Mouse (Mus musculus) forebrain, embryonic 15.5 days (tissue): ENCODE measurements at regions not wholly inside any gene's neighbourhood (a gene's known extent, or its start where the extent isn't known, plus 50 kb on each side); places are given as distances from the start of the nearest gene placed in this dataset. TPM values are rescaled to one million over a fixed set of nuclear protein-coding genes. Genes with fewer than 3 reads are reported as not detected.

ENCODE experiments used
- ATAC-seq: fragments of 200-750 bp; cut with Nextera tagmentation; replicated peaks from 2 replicates; pipeline ENCODE4 v1.8.0; 2017; ENCODE audit warnings: mild to moderate bottlenecking, moderate TSS enrichment, moderate library complexity
- H3K27ac ChIP-seq: fragments of 300-500 bp; sonication (generic); replicated peaks from 2 replicates; pipeline ENCODE4 v1.5.1; 2015; ENCODE audit warnings: mild to moderate bottlenecking, inconsistent platforms
- H3K27me3 ChIP-seq: fragments of 300-500 bp; sonication (generic); 2 replicates; pipeline ENCODE4 v1.6.1; 2015; ENCODE audit warnings: inconsistent platforms
- H3K36me3 ChIP-seq: fragments of 300-500 bp; sonication (generic); 2 replicates; pipeline ENCODE4 v1.6.1; 2015; ENCODE audit warnings: mild to moderate bottlenecking, inconsistent platforms
- H3K4me1 ChIP-seq: fragments of 300-500 bp; sonication (generic); 2 replicates; pipeline ENCODE4 v1.6.1; 2015; ENCODE audit warnings: inconsistent platforms
- H3K4me2 ChIP-seq: fragments of 300-500 bp; sonication (generic); replicated peaks from 2 replicates; pipeline ENCODE4 v1.6.1; 2015; ENCODE audit warnings: mild to moderate bottlenecking, inconsistent platforms
- H3K4me3 ChIP-seq: fragments of 300-500 bp; sonication (generic); 2 replicates; pipeline ENCODE4 v1.5.1; 2015; ENCODE audit warnings: mild to moderate bottlenecking, inconsistent platforms
- H3K9ac ChIP-seq: fragments of 300-500 bp; sonication (generic); replicated peaks from 2 replicates; pipeline ENCODE4 v1.6.1; 2015; ENCODE audit warnings: mild to moderate bottlenecking, inconsistent platforms
- H3K9me3 ChIP-seq: fragments of 300-500 bp; sonication (generic); 2 replicates; pipeline ENCODE4 v1.6.1; 2016; ENCODE audit warnings: inconsistent platforms
- WGBS: fragments of 180-500 bp; shearing (Covaris S2); methylation state at CpG from one replicate; pipeline ENCODE4 v1.1.7; 2015; ENCODE audit warnings: mixed read lengths; 5-methylcytosine and 5-hydroxymethylcytosine counted together
- microRNA-seq: library from miRNA; unstranded; fragments of <30 nt; microRNA quantifications from one replicate; pipeline ENCODE4, GENCODE M21; 2016

DNA sequence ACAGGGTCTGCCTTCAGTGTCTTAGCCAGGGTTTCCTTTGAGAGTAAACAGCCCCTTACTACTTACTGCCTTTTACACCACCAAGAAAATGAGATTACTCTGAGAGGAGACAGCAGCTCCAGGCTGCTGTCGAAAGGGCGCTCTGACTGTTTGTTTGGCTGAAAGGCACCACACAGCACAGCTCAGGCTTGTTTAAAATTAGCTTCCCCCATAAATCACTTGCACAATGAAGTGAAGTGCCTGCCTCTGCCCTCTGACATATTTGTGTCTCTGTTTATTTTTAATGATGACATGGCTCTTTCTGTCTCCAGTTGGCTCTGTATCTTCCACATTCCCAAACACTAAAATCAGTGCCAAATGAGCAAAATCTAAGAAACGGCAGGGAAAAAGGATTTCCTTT lies 601.5 kb downstream of the Gm826 start:
- H3K36me3 ChIP-seq: no peaks in the 10 kb centered on the region
- no peak overlapping the region for H3K27ac ChIP-seq
- H3K9me3 ChIP-seq: no peaks in the 10 kb centered on the region
- ATAC-seq: no peak
- H3K4me3 ChIP-seq: no peak overlapping the region
- 0 out of 2 replicates have a peak, but pooled peaks cover 3% of the 10 kb centered on the region for H3K4me1 ChIP-seq
- H3K27me3 ChIP-seq: no peaks in the 10 kb centered on the region
- 57% methylated on average over 3 of the region's 3 CpGs for WGBS
- H3K9ac ChIP-seq: no peak overlapping the region
- H3K4me2 ChIP-seq: no peak overlapping the region

DNA sequence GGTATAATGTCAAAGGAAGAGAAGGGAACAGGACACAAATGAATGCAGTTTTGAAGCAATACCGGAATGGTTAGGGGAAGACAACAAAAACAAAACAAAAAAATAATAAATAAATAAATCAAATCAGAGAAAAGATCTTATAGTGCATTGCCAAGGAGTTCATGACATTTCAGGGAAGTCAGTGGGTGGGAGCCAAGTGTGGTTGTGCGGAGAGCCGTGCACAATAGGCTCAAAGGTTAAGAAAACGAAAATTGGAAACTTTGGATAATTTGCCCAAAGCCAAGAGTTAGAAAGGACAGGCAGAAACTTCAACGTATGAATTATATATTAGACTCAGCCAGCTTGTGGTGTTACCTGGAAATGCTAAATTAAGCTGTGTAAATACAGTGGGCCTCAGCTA lies 599.4 kb downstream of the Gm826 start:
- Histone ChIP-seq H3K27me3 (no peaks in the 10 kb centered on the region), H3K4me1 (0 out of 2 replicates have a peak, but pooled peaks cover 3% of the 10 kb centered on the region), H3K4me3 (no peak overlapping the region), H3K36me3 (no peaks in the 10 kb centered on the region), H3K9me3 (no peaks in the 10 kb centered on the region), H3K4me2 (no peak overlapping the region), H3K27ac (no peak overlapping the region), H3K9ac (no peak overlapping the region)
- ATAC-seq: no peak
- WGBS: 81% methylated on average over 5 of the region's 5 CpGs

DNA sequence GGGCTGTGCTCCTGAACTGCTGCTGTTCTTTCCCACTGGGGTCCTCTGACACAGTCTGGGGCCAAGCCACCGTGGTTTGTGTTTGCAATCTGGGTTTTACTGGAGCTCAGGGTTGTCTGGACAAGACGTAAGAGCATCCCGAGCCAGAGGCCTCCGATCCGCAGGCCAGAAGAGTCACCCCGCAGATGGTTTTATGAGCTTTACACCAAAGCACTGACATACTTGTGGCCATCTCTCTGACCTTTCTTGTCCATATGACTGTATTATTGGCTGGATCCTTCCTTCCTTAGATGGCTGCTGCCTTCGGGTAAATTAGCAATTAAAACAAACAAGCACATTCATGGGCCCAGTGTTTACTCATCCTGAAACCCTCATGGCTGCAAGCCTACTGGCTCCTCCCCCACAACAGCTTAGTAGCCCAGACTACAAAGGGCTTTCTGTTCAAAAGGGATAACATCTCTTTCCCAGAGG lies 578.4 kb downstream of the Gm826 start:
- H3K4me3 ChIP-seq: no peak overlapping the region
- H3K9me3 ChIP-seq: no peaks in the 10 kb centered on the region
- H3K27me3 ChIP-seq: no peaks in the 10 kb centered on the region
- H3K4me2 ChIP-seq: no peak overlapping the region
- H3K36me3 ChIP-seq: no peaks in the 10 kb centered on the region
- WGBS: 51% methylated on average over 7 of the region's 7 CpGs
- peak; percentile 89 for ATAC-seq
- H3K4me1 ChIP-seq: peaks cover 14% of the 10 kb centered on the region
- H3K9ac ChIP-seq: no peak overlapping the region
- peak overlapping the region; percentile 54 for H3K27ac ChIP-seq

DNA sequence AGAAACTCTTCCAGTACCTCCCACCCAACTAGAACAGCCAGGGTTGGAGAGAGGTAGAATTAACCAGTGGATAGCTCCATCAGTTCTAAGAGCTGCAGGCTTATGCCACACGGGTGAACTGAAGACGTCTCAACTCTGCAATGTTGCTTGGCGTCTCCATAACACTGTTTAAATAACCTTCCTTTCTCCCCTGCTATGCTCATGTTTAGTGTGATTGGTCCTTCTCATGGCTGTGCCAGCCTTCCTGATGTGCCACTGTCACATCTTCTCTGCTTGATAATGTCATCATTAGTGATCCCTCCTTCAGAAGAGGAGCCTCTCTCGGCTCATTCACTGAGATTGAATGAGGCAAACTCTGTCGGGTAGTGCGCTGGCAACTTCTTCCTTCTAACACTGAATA lies 573.2 kb downstream of the Gm826 start:
- Histone ChIP-seq H3K4me1 (peaks cover 5% of the 10 kb centered on the region), H3K27me3 (no peaks in the 10 kb centered on the region), H3K4me2 (no peak overlapping the region), H3K36me3 (no peaks in the 10 kb centered on the region), H3K27ac (no peak overlapping the region), H3K9ac (no peak overlapping the region), H3K9me3 (no peaks in the 10 kb centered on the region), H3K4me3 (no peak overlapping the region)
- no peak for ATAC-seq
- WGBS: 86% methylated on average over 6 of the region's 6 CpGs

DNA sequence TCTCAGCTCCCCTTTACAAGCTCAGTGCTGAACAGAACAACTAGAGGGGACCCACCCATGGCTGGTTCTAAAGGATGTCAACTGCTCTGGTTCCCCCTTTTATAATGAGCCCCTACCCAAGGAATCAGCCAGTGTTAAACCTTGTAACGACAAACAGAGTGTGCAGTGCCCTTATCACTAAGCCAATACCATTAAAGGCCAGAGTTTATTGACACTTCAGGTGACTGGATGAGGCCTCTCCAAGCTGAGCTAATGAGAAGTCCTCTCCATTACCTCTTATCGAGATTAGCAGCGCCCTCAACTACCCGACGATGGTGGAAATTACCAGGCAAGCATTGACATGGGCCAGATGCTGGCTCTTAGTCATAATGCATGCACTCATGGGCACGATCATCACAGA lies 570.8 kb downstream of the Gm826 start:
- H3K27me3 ChIP-seq: no peaks in the 10 kb centered on the region
- H3K4me3 ChIP-seq: no peak overlapping the region
- H3K4me1 ChIP-seq: no peaks in the 10 kb centered on the region
- no peaks in the 10 kb centered on the region for H3K36me3 ChIP-seq
- no peaks in the 10 kb centered on the region for H3K9me3 ChIP-seq
- ATAC-seq: no peak
- 82% methylated on average over 6 of the region's 6 CpGs for WGBS
- no peak overlapping the region for H3K27ac ChIP-seq
- no peak overlapping the region for H3K9ac ChIP-seq
- no peak overlapping the region for H3K4me2 ChIP-seq

Small RNA genes in the stretch of these regions (microRNA-seq; reads per million reads assigned to microRNA genes)
- not detected for gene Gm44319
